Mouse (Mus musculus) monocyte, adult 5-6 weeks (primary cell): Measurements from ENCODE around the gene Phldb2. TPM values are rescaled to one million over a fixed set of nuclear protein-coding genes. Genes with fewer than 3 reads are reported as not detected.

Source experiments
- ATAC-seq: fragments of 153-309, 156-312 bp; replicated peaks from 2 replicates; pipeline ENCODE4 v1.8.0; 2017; ENCODE audit warnings: mild to moderate bottlenecking; ENCODE audit not compliant: low TSS enrichment, insufficient number of reproducible peaks, severe bottlenecking, poor library complexity, low FRiP score
- total RNA-seq: library from RNA; stranded (forward); fragments of 200-1000, 200-491, 200-594 nt; gene quantifications from 3 replicates; pipeline ENCODE4 v1.2.3, GENCODE M21; 2017

Phldb2 gene
- total RNA-seq, 1 experiment from 2014 or later: not detected

DNA sequence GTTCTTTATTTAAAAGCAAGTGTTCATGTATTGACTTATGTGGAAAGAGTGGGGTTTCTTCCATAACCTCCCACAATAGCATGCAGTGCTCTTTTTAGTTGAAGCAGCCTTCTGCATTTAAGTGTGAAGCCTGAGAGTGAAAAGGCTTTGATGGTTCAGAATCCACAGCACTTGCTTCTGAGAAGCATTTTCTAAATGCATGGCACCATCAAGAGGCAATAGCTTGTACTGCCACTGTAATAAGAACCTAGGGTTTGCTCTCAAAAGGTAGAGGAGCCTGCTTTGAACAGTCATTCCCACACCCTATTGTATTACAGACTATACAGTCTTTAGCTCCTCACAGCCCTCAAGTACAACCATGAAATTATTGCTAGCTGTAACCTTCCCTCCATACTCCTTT lies 136.7 kb downstream of the Phldb2 start:
- no peak for ATAC-seq

DNA sequence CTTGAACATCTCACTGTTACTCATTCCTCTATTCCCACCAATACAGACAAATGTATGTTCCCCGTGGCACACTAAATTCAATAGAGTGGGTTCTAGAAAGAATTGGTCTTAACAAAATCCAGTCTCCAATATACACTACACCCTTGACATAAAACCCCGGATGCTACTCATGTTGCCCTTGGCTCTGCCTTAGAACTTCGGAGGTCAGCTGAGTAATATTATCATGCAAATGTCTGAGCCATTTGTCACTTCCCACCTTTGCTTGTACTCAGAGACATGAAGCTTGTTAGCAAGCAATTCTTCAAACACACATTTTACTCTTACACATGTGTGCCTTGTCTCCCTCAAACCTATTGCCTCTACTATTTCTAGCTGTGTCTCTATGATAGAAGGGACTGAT lies 138.8 kb downstream of the Phldb2 start:
- no peak for ATAC-seq

DNA sequence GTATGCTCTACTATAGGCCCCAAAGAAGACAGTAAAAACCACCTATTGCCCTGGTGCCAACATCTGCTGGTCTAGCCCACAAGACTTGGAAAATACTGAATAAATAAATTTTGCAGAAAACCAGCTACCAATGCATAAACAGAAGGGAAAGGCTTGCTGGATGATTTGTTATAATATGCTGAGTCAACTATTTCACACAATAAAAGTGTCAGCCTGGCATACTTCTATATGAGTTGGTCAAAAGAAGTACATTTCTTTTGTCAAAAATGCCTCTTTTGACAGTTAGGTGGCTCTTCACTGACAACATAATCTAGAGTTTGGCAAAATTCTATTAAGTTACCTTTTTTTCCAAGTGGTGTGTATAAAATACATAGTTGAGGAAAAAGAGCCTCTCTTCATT lies 141.6 kb downstream of the Phldb2 start:
- ATAC-seq: no peak

DNA sequence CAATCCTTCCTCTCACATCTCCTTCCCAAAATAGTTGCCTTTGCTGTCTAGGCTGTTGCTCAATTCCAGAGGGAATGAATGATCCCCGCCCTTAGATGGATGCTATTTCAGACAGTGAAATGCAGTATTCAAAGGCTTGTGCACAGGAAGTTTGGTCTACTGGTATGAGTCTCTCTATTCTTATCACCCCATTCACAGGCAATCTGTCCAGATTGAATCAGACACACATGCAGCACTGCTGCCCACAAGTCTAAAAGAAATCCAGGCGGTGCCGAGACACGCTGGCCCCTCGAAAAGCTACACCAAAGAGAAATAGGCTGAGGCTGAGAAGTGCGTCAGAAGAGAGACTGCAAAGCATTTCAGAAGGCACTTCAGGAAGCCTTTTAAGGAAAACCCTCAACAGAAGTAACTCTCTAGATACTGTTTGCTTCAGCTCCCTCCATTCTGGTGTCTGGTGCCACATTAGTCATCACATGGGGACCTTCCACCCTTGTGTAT lies 142.5 kb downstream of the Phldb2 start:
- no peak for ATAC-seq

DNA sequence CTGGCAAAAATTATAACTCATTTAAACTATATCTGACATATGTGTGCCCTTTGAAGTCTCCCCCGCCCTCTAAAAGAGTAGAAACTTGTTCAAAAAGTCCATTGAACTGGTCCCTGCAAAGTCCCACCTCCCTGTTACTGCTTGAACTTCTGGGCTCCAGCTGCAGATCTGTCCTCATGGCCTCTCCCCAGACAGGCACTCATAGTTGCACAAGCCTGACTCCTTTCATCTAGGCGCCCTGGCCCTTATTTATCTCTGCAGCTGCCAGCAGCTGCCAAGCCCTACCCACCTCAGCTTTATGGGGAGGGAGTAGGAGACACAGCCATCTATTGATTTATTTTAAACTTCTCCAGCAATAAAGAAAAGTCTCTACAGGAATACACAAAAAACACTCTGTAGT lies 143.2 kb downstream of the Phldb2 start:
- no peak for ATAC-seq

DNA sequence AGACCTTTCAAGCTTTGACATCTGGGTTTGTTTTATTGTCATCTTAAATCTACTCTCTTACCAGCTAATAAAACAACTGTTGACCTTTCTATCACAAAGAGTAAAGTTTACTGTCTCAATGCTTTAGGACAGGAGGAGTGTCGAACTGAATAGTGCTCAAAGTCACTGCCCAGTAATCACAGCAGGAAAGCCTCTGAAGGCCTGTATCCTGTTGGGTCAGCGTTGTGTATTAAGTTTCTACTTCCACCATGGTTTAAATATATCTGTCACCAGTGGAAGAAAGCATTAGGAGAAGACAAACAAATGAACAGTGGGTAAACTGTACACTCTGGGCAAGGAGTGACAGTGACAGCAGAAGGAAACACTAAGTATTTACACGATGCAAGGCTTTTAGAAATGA lies 148.7 kb downstream of the Phldb2 start:
- no peak for ATAC-seq

DNA sequence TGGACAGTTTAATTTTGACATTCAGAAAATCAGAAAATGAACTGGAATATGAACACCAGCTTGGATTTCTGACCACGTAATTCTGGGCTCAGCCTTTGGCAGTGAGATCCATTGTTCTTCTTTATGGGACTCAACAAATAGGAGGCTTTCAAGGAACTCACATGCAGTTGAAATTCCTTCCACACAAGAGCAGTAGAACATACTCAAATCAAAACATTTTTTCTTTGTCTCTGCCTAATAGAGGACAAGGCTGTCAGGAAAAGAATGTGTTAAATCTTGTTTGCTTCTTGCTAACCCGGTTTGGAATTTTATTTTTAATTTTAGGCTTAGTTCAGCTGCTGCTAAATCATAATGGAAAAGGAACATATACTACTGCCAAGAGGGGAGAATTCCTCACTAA lies 153.0 kb downstream of the Phldb2 start:
- no peak for ATAC-seq

DNA sequence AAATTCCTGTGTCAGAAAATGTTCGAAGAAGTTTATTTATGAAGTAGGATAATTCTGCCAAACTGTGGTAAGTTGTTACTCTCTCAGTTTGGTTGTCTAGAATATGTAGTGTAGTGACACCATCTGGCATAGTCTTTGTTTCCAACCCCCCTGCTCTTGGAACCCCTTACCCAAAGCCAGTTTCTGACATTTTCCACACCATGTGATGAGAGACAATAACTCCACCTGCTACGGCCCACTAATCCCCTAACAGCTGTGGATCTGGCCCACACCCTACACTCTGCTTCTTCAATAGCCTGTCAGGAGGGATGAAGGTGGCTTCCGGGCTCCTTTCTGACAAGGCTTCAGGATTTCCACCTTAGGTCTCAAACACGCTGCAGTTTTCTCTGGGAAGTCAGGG lies 154.2 kb downstream of the Phldb2 start:
- no peak for ATAC-seq

DNA sequence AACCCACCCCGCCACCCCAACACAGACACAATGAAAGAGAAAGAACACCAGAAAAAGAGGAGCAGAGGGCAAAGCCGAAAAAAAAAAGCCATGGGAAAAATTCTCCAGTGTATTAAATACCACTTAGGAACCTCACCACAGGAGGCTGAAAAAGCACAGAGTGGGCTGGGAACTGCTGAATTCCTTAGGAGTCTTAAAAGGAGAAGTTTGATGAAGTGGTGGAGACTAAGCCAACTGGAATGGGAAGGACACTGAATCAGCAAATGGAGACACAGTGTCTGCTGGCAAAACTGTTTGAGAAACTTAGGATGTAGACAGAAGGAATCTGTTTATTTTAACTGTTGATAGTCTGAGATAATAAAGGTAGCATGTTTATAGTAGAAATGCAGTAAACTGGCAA lies 154.8 kb downstream of the Phldb2 start:
- ATAC-seq: no peak

DNA sequence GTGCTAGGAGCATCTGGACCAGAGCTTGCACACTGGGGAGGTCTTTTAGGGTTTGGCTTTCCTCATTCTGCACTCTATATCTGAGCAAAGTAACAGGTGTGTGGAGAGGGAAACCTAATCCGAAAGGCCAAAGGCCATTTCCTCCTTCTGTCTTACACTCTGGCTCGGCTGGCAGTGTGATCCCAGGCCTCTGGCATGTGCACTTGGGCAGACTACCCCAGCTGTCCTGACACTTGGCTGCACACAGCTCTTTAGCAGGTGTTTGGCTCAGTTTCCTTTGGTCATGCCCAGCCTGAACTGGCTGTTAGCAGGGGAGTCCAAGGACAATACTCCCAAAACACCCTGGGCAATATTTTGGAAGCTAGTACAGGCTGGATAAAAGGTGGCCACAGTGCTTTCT lies 156.6 kb downstream of the Phldb2 start:
- ATAC-seq: no peak

DNA sequence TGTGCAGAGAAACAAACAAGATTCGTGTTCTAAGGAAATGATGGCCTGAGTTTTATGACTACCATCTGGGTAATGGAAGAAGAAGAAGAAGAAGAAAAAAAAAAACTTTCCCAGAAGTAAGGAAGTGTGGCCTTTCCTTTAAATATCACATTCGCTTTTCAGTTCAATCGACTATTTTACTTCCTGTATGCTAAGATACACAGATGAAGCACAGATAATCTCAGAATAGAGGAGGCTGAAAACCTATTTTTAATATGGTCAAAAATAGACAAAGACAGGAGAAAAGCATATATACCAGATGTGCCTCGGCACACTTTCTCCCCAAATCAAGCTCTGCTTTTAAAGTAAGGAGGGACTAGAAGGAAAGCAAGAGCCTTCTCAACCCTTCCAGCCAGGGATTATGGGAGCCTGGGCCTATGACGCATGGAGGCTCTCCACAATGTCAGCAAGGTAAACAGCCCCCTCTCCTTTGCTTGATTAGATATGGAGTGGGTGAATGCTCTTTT lies 158.2 kb downstream of the Phldb2 start:
- ATAC-seq: no peak

DNA sequence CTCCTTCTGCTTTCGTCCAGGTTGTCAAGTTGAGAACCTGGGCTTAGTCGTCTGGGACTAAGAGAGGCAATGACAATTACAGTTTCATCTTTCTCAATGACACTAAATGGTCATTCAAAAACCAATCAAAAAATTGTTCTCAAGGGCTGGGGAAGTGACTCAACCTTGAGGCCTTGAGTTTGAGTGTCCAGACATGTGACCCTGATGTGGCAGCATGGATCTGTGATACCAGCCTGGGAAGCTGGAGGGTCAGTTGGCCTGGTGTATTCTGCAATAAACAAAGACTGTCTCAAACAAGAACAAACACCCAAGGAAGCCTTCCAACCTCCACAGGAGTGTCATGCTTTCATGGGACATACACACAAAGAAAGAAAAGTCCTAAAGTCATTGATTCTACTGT lies 160.6 kb downstream of the Phldb2 start:
- ATAC-seq: no peak

DNA sequence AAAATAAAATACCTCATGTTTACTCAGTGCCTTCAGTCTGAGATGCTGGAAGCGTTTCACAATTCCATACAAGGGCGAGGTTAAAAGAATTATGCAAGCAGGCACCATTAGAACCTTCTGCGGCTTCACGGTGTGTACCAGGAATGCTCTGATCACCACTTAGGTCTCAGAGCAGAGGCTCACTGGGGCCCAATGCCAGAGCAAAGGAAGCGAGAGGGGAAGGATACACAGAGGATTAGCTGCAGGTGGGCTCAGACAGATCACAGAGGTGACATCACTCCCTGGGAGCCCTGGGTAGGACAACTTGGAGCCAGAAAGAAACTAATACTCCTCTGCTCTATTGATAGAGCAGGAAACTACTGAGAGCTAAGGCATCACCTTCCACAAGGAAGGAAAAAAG lies 162.1 kb downstream of the Phldb2 start:
- no peak for ATAC-seq

DNA sequence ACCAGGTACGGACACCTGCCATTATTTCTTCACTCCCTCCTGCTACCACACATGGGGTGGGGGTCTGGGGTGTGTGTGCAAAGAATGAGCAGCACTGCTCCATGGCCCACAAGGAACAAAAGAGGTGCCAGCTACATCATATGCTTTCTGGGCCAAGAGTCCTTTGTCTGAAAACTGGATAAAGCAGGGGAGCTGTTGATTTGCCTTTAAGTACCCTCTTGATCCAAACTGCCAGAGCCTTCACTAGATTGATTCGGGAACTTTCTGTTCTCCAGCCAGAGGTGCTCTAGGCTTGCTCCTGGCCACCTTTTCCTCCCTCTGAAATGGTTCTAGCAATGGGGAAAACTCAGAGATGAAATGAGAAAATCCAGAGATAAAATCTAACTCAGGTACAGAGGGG lies 164.1 kb downstream of the Phldb2 start:
- no peak for ATAC-seq

DNA sequence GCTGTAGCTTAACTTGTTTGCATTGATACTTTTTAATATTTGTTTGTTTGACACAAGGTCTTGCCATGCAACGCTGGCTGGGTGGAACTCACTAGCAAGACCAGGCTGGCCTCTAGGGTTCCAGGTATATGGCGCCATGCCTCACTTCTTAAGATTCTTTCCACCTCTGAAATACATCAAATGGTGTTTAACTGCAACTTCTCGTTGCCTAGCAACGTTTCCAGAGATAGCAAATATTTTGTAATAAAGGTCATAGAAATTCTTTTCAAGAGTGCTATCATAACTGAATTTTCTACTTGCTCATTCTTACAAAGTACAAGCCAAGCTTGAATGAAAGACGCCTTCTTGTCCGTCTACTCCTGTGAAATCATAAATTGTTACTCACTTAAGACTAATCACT lies 165.7 kb downstream of the Phldb2 start:
- ATAC-seq: no peak

DNA sequence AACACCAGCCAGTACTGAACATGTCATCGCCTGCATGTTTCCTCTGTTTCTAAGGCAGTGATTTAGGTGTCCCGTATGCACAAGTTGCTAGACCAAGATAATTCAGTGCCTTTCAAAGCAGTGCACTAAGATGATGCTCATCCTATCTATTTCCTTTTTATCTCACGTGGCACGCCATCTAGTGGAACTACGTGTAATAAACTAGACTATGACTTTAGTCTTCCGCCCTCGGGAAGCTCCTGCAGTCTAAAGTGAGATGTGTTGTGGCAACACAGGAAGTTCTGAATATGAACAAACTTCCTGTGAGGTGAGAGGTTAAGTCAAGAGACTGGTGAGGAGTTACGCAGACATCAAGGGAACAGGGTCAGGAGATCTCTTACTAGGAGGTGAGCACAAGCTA lies 166.8 kb downstream of the Phldb2 start:
- ATAC-seq: no peak

DNA sequence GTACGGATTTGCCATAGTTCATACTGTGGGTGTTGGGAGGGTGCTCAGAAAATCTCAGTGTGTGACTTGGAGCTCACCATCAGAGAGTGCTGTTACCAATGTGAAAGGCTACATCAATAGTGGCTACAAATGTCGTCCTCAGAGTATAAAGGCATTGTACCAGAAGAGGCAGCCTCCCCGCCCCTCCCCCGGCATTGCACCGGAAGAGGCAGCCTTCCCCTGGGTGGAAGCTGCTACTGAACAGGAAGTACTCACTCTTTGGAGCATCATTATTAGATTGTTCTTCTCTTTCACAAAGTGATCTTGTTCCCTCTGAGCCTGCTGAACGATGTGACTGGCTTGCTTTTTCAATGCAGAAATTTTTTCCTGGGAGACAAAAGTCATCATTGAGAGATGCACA lies 173.4 kb downstream of the Phldb2 start:
- ATAC-seq: no peak

DNA sequence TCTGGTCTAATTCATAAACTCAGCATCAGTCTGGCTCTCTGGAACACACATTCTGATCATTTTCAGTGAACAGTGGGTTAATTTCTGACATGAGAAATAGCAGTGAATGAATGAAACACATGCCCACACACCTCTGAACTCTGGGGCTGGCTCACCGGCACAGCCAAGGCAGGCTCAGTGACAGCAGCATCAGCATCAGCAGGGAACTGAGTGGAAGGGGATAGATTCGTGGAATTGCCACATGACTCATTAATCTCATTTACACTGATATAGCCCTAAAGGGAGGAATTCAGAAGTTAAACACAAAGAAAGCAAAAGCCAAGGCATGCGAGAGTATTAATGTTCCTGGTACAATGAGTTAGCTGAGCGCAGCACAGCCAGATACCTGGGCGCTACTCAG lies 178.6 kb downstream of the Phldb2 start:
- ATAC-seq: no peak

DNA sequence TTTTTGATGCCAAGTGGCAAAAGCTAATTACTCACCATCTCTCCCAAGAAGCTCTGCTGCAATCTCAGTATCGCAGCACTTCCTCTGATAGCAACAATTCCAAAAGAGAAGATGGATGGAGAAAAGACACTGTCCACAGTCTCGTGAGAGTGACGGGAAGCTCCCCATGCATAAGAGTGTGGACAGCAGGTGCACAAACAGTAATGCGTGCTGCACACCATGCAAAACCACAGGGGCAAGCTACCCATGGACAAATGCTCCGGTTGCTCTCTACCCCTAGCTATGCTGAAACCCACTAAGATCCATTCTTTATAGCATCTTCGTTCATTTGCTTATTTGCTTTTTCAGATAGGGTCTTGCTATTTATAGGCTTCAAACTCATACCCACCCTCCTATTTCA lies 182.5 kb downstream of the Phldb2 start:
- ATAC-seq: no peak

DNA sequence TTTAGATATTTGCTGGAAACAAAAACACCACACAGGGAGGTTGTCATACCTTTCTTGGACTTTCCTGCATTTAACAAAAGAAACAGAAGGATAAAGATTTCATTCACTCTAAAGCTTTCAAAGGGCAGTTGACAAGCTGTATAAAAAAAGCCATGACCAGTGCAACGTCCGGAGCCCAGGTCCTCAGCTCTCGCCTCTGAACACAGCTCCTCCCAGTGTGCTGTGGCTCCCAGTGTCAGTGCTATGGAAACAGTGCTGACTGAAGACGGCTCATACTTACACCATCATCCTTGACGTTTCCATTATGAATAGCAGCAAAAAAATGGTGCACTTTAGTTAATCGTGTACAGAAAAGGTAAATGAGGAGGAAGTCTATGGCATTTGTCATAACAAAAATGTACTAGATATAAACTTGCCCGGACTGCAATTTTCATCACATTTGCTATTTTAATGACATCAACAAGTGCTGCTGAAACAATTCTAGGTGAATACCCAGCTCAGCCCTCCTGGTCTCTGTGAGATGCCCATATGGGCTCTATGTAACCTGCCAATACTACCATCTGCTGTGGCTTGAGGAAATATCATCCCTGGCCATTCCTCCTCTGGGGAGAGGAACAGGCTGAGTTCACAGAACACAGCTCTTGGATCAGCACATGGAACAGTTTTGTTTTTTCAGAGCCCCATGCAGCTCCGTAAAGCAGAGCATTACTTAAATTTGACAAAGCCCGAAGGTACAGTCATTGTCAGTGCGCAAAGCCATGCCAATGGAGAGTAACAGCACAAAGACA lies 185.4 kb downstream of the Phldb2 start:
- ATAC-seq: no peak

DNA sequence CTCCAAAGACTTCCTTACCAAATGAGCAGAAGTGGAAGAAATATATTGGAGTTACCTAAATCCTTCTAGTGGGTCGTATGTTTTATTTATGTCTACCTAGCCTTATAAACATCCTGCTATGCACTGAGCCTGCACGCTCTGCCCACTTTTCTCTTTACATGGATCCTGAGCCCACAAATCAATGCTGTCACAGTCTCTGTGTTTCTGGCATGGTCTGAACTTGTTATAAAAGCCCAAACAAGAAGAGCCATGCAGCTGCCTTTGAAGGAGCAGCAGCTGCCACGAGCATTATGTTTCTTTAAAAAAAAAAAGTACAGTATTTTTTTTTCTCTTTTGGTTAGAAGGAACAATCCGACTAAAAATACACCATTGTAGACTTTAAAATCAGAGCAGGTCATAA lies 186.0 kb downstream of the Phldb2 start:
- ATAC-seq: no peak
